Mouse (Mus musculus) midbrain, embryonic 12.5 days (tissue): ENCODE data around the gene Rbm20. TPM values are rescaled to one million over a fixed set of nuclear protein-coding genes. Genes with fewer than 3 reads are reported as not detected.
A peak's percentile ranks its signal among the peaks of the same experiment; 100 is the strongest.

Experiments used
- ATAC-seq: fragments of 200-750 bp; cut with Nextera tagmentation; 2 replicates; pipeline ENCODE4 v1.8.0; 2017; ENCODE audit warnings: low read depth, moderate TSS enrichment, moderate library complexity; ENCODE audit not compliant: low FRiP score
- H3K27ac ChIP-seq: fragments of 300-500 bp; sonication (generic); replicated peaks from 2 replicates; pipeline ENCODE4 v1.5.1; 2016; ENCODE audit warnings: mild to moderate bottlenecking
- H3K27me3 ChIP-seq: fragments of 300-500 bp; sonication (generic); 2 replicates; pipeline ENCODE4 v1.6.1; 2016; ENCODE audit warnings: mild to moderate bottlenecking
- H3K36me3 ChIP-seq: fragments of 300-500 bp; sonication (generic); 2 replicates; pipeline ENCODE4 v1.6.1; 2016
- H3K4me1 ChIP-seq: fragments of 300-500 bp; sonication (generic); 2 replicates; pipeline ENCODE4 v1.6.1; 2016
- H3K4me2 ChIP-seq: fragments of 300-500 bp; sonication (generic); replicated peaks from 2 replicates; pipeline ENCODE4 v1.6.1; 2016; ENCODE audit warnings: mild to moderate bottlenecking, moderate library complexity
- H3K4me3 ChIP-seq: fragments of 300-500 bp; sonication (generic); 2 replicates; pipeline ENCODE4 v1.5.1; 2016; ENCODE audit warnings: mild to moderate bottlenecking
- H3K9ac ChIP-seq: fragments of 300-500 bp; sonication (generic); replicated peaks from 2 replicates; pipeline ENCODE4 v1.6.1; 2016; ENCODE audit warnings: mild to moderate bottlenecking, moderate library complexity
- H3K9me3 ChIP-seq: fragments of 300-500 bp; sonication (generic); 2 replicates; pipeline ENCODE4 v1.6.1; 2016; ENCODE audit warnings: mild to moderate bottlenecking
- WGBS: fragments of 180-500 bp; shearing (Covaris S2); methylation state at CpG from one replicate; pipeline ENCODE4 v1.1.7; 2016; 5-methylcytosine and 5-hydroxymethylcytosine counted together
- polyA plus RNA-seq: library from polyadenylated mRNA; unstranded; fragments of >200 nt; fragmentation: Nextera tagmentation; extraction: Ambion mirVana; gene quantifications from 2 replicates; pipeline ENCODE4 v1.2.1, GENCODE M21; 2016

Gene Rbm20
- polyA plus RNA-seq = 1.3 and 1.9 TPM in 2 replicates

DNA sequence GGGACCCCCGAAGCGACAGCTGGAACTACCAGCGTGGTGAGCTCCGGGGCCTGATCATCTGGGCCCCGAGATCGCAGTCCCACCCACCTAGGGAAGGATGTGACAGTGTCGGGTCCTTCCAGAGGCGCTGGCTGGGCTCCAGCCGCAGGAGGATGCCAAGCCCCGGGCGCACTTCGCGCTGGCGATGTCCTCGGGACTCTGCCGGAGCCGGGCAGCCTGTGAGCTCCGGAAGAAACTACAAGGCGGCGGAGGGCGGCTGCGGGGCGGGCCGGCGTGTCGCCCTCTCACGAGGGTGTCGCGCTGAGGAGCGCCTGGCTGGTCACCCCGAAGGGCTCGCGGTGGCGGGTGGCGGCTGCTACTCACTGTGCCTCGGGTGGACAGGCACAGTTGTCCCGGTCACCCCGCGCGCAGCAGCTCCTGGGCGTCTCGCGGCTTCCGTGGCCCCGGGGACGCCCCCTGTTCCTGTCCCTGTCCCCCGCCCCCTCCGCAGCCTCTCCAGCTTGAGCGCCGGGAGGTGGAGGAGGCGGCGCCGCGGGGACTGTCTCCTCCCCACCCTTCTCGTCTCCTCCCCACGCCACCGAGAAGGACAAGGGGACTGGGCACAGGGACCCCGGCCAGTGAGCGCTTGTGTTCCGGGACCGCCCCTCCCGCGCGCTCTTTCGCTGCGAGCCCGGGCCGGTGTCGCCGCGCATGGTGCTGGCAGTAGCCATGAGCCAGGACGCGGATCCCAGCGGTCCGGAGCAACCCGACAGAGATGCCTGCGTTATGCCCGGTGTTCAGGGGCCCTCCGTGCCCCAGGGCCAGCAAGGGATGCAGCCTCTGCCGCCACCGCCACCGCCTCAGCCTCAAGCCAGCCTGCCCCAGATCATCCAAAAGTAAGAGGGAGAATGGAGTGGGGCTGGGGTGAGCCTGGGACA lies at the start of gene Rbm20:
Gene Rbm20 (plus strand): TSS at position 589 of the 917 bp plus-strand sequence.
- peak; percentile 82 for ATAC-seq
- no peaks in the 10 kb centered on the region for H3K9me3 ChIP-seq
- peaks cover 16% of the 10 kb centered on the region for H3K4me1 ChIP-seq
- peak within 1 kb of the TSS; percentile 100 for H3K4me2 ChIP-seq
- H3K36me3 ChIP-seq = no peaks in the 10 kb centered on the region
- H3K27ac ChIP-seq = no peak within 1 kb of the TSS
- H3K4me3 ChIP-seq = peak within 1 kb of the TSS; percentile 64
- WGBS = under 1% methylated on average over 80 of the region's 82 CpGs
- peak within 1 kb of the TSS; percentile 57 for H3K9ac ChIP-seq
- H3K27me3 ChIP-seq = peaks cover 58% of the 10 kb centered on the region

DNA sequence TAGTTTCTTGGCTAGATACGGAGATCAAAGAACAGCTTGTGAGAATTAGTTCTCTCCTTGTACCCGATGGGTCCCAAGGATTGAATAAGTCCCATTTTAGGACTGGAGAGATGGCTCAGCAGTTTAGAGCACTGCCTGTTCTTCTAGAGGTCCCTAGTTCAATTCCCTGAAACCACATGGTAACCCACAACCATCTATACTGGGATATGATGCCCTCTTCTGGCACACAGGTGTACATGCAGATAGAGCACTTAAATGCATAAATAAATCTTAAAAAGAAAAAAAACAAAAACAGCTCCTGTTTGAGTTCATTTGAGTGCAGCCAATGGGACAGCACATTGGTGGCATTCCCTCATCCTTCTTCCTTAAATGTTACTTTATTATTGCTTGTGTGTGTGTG lies 39.1 kb upstream of the Rbm20 start:
- Histone ChIP-seq H3K36me3 (peaks cover 80% of the 10 kb centered on the region), H3K4me1 (no peaks in the 10 kb centered on the region), H3K9me3 (no peaks in the 10 kb centered on the region), H3K27ac (no peak overlapping the region), H3K4me3 (no peak overlapping the region), H3K4me2 (no peak overlapping the region), H3K9ac (no peak overlapping the region), H3K27me3 (no peaks in the 10 kb centered on the region)
- 90% methylated on average over 2 of the region's 2 CpGs for WGBS
- no peak for ATAC-seq

DNA sequence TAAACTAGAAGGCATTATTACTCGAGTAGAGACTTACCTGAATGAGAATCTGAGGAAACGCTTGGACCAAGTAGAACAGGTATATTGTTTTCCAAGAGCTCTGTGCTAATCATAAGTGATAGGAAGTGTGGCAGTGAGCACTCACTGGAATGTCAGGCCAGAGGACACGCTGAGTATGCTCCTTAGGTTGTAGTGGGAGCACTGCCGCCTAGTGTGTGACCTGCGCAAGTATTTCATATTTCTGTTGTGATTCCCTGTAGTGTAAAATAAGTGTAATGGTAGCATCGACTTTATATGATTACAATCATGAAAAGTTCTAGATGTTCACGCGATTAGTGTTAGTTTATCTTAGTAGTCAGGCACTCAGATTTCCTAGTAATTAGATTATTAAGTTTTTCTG lies 38.4 kb upstream of the Rbm20 start:
- Histone ChIP-seq H3K36me3 (peaks cover 80% of the 10 kb centered on the region), H3K9ac (no peak overlapping the region), H3K4me3 (no peak overlapping the region), H3K27me3 (no peaks in the 10 kb centered on the region), H3K27ac (no peak overlapping the region), H3K4me2 (no peak overlapping the region), H3K9me3 (no peaks in the 10 kb centered on the region), H3K4me1 (no peaks in the 10 kb centered on the region)
- no peak for ATAC-seq
- WGBS = 94% methylated on average over 8 of the region's 8 CpGs

DNA sequence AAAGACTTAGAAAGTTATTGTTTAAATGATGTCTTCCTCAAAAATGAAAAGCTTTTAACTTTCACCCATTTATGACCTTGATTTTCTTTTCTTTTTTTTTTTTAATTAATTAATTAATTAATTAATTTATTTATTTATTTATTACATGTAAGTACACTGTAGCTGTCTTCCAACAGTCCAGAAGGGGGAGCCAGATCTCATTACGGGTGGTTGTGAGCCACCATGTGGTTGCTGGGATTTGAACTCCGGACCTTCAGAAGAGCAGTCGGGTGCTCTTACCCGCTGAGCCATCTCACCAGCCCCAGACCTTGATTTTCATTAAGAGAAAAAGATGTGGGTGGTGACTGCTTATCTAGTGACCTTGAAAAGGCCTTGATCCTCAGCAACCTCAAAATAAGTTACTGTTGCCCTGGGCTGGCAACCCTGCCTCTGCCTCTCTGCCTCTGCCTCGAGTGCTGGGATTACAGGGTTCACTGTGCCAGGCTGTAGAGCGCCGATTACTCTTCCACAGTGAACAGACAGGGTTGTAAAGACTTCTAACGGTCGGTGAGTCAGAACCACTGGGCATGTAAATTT lies 33.0 kb upstream of the Rbm20 start:
- Histone ChIP-seq H3K9ac (no peak overlapping the region), H3K27me3 (no peaks in the 10 kb centered on the region), H3K27ac (no peak overlapping the region), H3K4me1 (peaks cover 3% of the 10 kb centered on the region), H3K9me3 (no peaks in the 10 kb centered on the region), H3K4me3 (no peak overlapping the region), H3K36me3 (peaks cover 63% of the 10 kb centered on the region), H3K4me2 (no peak overlapping the region)
- no peak for ATAC-seq
- WGBS = 93% methylated on average over 9 of the region's 9 CpGs

DNA sequence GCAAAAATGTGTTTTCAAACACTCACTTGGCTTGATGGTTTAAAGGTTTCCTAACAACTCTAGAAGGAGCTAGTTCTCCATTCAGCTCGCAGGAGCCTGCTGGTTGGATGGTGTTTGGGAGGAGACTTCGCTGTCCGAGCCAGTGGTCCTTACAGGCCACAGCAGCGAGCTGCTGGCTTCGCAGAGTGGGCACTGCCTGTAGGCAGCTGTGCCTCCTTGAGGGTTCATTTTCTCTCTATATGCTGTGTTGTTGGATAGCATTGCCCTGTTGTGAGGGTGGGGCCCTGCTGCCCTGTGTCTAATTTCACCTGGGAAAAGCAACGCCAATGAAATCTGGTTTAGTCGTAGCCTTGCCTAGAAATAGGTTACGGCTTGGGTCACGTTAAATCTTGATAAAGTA lies 29.8 kb upstream of the Rbm20 start:
- H3K9ac ChIP-seq = no peak overlapping the region
- H3K27ac ChIP-seq = no peak overlapping the region
- WGBS = 91% methylated on average over 9 of the region's 9 CpGs

DNA sequence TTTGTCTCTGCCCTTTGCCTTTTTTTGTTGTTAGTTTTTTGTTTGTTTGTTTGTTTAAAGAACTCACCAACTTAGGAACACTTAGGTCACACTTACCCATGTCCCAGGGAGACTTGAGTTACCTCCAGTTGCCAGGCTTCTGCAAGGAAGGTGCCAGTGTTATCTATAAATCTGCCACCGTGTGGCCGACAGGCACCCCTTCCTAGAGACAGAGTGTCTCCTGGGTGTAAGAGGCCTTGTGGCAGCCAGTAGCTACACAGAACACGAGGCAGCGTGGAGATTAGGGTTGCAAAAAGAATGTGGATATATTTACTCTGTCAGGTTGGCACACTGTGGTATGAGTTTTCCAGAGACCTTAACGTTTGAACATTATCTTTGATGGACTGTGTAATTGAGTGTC lies 29.1 kb upstream of the Rbm20 start:
- ATAC-seq = no peak
- Histone ChIP-seq H3K9ac (no peak overlapping the region), H3K27me3 (no peaks in the 10 kb centered on the region), H3K4me3 (no peak overlapping the region), H3K9me3 (no peaks in the 10 kb centered on the region), H3K27ac (no peak overlapping the region), H3K4me1 (peaks cover 12% of the 10 kb centered on the region), H3K36me3 (peaks cover 30% of the 10 kb centered on the region), H3K4me2 (no peak overlapping the region)
- 62% methylated on average over 5 of the region's 5 CpGs for whole genome bisulfite sequencing

More for the DNA sequence above, 29.8 kb upstream of the Rbm20 start:
- no peak for ATAC-seq
- Histone ChIP-seq H3K4me3 (no peak overlapping the region), H3K27me3 (no peaks in the 10 kb centered on the region), H3K4me2 (no peak overlapping the region), H3K4me1 (peaks cover 8% of the 10 kb centered on the region), H3K36me3 (peaks cover 35% of the 10 kb centered on the region), H3K9me3 (no peaks in the 10 kb centered on the region)

DNA sequence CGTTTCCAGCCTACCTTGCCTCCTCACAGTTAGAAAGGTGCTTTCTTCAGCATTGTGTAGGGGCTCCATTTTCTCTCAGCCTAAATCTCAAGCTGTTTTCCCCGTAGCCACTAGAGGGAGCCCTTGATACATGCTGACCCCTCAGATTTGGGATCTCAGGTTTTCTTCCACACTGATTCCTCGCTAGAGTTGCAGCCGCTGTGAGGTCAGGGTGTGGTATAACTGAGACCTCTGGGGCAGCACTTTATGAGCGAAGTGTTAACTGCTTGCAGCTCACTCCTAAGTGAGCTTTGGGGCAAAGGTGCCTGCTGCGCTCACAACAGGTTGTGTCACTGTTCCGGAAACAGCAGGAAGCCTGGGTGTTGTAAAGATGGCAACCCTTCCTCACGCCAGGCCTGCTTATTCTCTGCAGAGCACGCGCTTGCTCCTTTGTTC lies 28.3 kb upstream of the Rbm20 start:
- Histone ChIP-seq H3K27ac (no peak overlapping the region), H3K4me2 (no peak overlapping the region)

GRCm38 (mm10) chr19:53649361-53649760 lies 27.7 kb upstream of the Rbm20 start:
- no peak overlapping the region for H3K4me3 ChIP-seq
- no peaks in the 10 kb centered on the region for H3K9me3 ChIP-seq
- no peak overlapping the region for H3K27ac ChIP-seq
- H3K36me3 ChIP-seq = peaks cover 21% of the 10 kb centered on the region
- peaks cover 22% of the 10 kb centered on the region for H3K4me1 ChIP-seq
- ATAC-seq = no peak
- H3K4me2 ChIP-seq = no peak overlapping the region
- no peak overlapping the region for H3K9ac ChIP-seq
- H3K27me3 ChIP-seq = no peaks in the 10 kb centered on the region
- 78% methylated on average over 6 of the region's 6 CpGs for WGBS

More for the DNA sequence above, 28.3 kb upstream of the Rbm20 start:
- WGBS = 43% methylated on average over 10 of the region's 10 CpGs
- peaks cover 24% of the 10 kb centered on the region for H3K36me3 ChIP-seq
- H3K9me3 ChIP-seq = no peaks in the 10 kb centered on the region
- H3K27me3 ChIP-seq = no peaks in the 10 kb centered on the region
- no peak overlapping the region for H3K9ac ChIP-seq
- H3K4me3 ChIP-seq = no peak overlapping the region
- ATAC-seq = peak; percentile 57; the same call in 1 of the 2 replicates
- peaks cover 17% of the 10 kb centered on the region for H3K4me1 ChIP-seq

DNA sequence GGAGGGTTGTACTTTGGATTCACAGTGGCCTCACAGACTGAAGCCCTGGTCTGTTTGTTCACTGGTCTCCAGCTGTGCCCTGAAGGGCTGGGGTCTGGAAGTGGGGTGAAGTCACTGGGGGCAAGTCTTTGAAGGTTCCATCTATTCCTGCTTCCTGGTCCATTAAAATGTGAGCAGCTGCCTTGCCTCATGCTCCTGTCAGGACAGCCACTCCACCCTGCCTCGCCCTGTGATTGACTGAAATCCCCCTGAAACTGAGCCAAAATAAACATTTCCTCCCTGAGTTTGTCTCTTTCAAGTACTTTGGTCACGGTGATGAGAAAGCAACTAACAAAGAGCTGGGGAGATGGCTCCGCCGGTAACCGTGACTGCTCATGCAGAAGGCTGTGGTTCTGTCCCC lies 27.3 kb upstream of the Rbm20 start:
- Histone ChIP-seq H3K4me3 (no peak overlapping the region), H3K36me3 (peaks cover 18% of the 10 kb centered on the region), H3K4me1 (peaks cover 23% of the 10 kb centered on the region), H3K4me2 (no peak overlapping the region), H3K27me3 (no peaks in the 10 kb centered on the region), H3K9me3 (no peaks in the 10 kb centered on the region), H3K27ac (0 out of 2 replicates have a peak overlapping the region, but pooled peaks have one; percentile 0), H3K9ac (no peak overlapping the region)
- WGBS = 61% methylated on average over 5 of the region's 5 CpGs
- no peak for ATAC-seq

GRCm38 (mm10) chr19:53650921-53651320 lies 26.2 kb upstream of the Rbm20 start:
- Histone ChIP-seq H3K27me3 (no peaks in the 10 kb centered on the region), H3K4me1 (peaks cover 23% of the 10 kb centered on the region), H3K27ac (no peak overlapping the region), H3K4me3 (no peak overlapping the region), H3K9me3 (no peaks in the 10 kb centered on the region), H3K36me3 (peaks cover 8% of the 10 kb centered on the region), H3K4me2 (no peak overlapping the region), H3K9ac (no peak overlapping the region)
- ATAC-seq = no peak
- 91% methylated on average over 7 of the region's 7 CpGs for WGBS

DNA sequence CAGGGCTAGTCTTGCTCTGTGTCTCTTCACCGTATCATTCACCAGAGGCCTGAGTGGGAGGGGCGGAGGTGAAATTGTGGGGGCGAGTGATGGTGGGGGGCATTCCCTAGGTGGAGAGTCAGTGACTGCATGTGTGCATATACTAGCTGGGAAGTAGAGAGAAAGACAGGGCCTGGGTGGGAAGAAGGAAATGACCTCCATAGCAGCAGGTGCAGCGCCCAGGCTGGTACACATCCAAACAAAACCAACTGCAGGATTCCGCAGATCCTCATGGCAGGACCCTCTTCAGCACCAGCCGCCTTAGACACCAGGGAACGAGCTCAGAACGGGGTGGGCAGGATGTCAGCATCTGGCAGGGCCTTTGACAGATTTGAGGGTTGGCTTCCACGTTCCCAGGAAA lies 24.8 kb upstream of the Rbm20 start:
- H3K4me2 ChIP-seq = no peak overlapping the region
- peak; percentile 18; the same call in 1 of the 2 replicates for ATAC-seq
- H3K4me3 ChIP-seq = no peak overlapping the region
- H3K9me3 ChIP-seq = no peaks in the 10 kb centered on the region
- no peak overlapping the region for H3K9ac ChIP-seq
- H3K27ac ChIP-seq = 0 out of 2 replicates have a peak overlapping the region, but pooled peaks have one; percentile 30
- no peaks in the 10 kb centered on the region for H3K36me3 ChIP-seq
- 68% methylated on average over 9 of the region's 9 CpGs for WGBS
- H3K27me3 ChIP-seq = no peaks in the 10 kb centered on the region
- H3K4me1 ChIP-seq = peaks cover 23% of the 10 kb centered on the region
